Mouse (Mus musculus) E14TG2a.4 (cell line): ENCODE measurements at regions not wholly inside any gene's neighbourhood (a gene's known extent, or its start where the extent isn't known, plus 50 kb on each side); places are given as distances from the start of the nearest gene placed in this dataset.

ENCODE experiments used
- CTCF ChIP-seq: conservative IDR thresholded peaks from 2 replicates; pipeline ENCODE4 v1.5.1; 2014; ENCODE audit warnings: low read length
- POU5F1 ChIP-seq: IDR thresholded peaks from 2 replicates; pipeline ENCODE4 v1.6.1; 2014; ENCODE audit warnings: low read length, borderline replicate concordance

DNA sequence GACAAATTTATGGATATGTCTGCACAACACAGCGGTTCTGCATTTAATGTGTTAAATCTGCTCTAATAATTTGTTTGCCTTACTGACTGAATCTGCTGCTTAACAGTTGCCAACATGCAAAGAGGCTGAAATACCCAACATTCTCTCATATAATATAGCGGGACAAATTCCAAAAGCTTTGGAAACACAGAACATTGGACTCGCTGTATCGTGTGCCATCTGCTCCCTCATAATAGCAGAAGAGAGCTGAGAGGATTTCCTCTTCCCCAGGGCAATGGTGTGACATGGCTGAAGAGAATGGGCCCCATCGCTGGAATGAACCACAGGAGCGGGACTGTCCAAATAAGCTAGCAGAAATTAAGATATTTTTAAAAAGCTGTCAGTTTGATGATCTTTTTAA lies 475.9 kb downstream of the Trim52 start:
- TF ChIP-seq CTCF, result no peak
- TF ChIP-seq POU5F1, result no peak
